Mouse (Mus musculus): ENCODE measurements around the gene Per1.

- TF ChIP-seq CTCF (IDR thresholded peaks at IDR 0.05; ENCODE audit: extremely low read depth, insufficient read length, insufficient replicate concordance, low read depth, low read length): no peak
- no peak; the same call in 1 of the 2 replicates for TF ChIP-seq POLR2A (IDR thresholded peaks at IDR 0.05; ENCODE audit: low read depth, low read length)
Observed at GRCm38 (mm10) chr11:69098039-69098761, 3.2 kb downstream of the Per1 start.

All from small intestine, adult 2 months (tissue).